Mouse (Mus musculus) brown adipose tissue, adult 24 weeks (tissue): ENCODE measurements around the gene Mon1b. TPM values are rescaled to one million over a fixed set of nuclear protein-coding genes. Genes with fewer than 3 reads are reported as not detected.
A peak's percentile ranks its signal among the peaks of the same experiment; 100 is the strongest.

Experiments used
- H3K27ac ChIP-seq: fragments of 200-500 bp; replicated peaks from 2 replicates; pipeline ENCODE4 v1.5.1; 2012; ENCODE audit warnings: low read depth, mild to moderate bottlenecking, low read length
- H3K4me1 ChIP-seq: fragments of 200-500 bp; 2 replicates; pipeline ENCODE4 v1.6.1; 2012; ENCODE audit warnings: low read length, mixed read lengths; ENCODE audit not compliant: control insufficient read depth, insufficient read depth, insufficient read length
- H3K4me3 ChIP-seq: fragments of 200-500 bp; 2 replicates; pipeline ENCODE4 v1.5.1; 2012; ENCODE audit warnings: low read depth, mild to moderate bottlenecking, low read length, moderate library complexity; ENCODE audit not compliant: insufficient read depth
- polyA plus RNA-seq: library from polyadenylated mRNA; stranded (reverse); fragments of >200 nt; gene quantifications from 2 replicates; pipeline ENCODE4 v1.2.4, GENCODE M21; 2012; ENCODE audit not compliant: missing spikeins, insufficient read depth, insufficient read length

Mon1b gene
- polyA plus RNA-seq, 1 experiment: 6.6 TPM

- H3K27ac ChIP-seq: no peak overlapping the region
- H3K4me1 ChIP-seq: no peaks in the 10 kb centered on the region
- H3K4me3 ChIP-seq: no peak overlapping the region
Observed at GRCm38 (mm10) chr8:113660128-113660527, 24.7 kb downstream of the Mon1b start.

- Histone ChIP-seq H3K27ac (no peak overlapping the region), H3K4me3 (no peak overlapping the region), H3K4me1 (no peaks in the 10 kb centered on the region)
Observed at GRCm38 (mm10) chr8:113664544-113664943, 29.2 kb downstream of the Mon1b start.

- Histone ChIP-seq H3K4me1 (no peaks in the 10 kb centered on the region), H3K4me3 (no peak overlapping the region), H3K27ac (no peak overlapping the region)
Observed at GRCm38 (mm10) chr8:113665036-113665435, 29.6 kb downstream of the Mon1b start.

DNA sequence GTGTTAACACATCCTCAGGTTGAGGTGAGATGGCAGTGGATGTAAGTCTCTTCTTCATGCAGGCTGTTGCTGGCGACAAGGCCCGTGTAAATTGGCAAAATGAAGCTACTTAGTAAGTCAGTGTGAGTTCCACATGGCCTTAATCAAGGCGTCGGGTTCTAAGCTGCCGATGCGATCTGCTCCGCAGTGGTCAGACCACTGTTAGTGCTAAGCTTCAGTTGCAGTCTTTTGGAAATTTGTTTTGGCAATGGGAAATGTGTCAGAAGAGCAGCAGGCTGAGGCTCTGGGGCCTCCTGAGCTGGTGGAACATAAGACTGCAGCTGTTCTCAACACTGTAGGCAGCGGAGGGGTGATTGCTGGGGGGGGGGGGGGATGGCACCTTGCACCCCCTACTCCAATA is 30.6 kb downstream of the Mon1b start:
- no peak overlapping the region for H3K27ac ChIP-seq
- H3K4me1 ChIP-seq: no peaks in the 10 kb centered on the region
- H3K4me3 ChIP-seq: no peak overlapping the region

- Histone ChIP-seq H3K27ac (no peak overlapping the region), H3K4me1 (no peaks in the 10 kb centered on the region), H3K4me3 (no peak overlapping the region)
Observed at GRCm38 (mm10) chr8:113666714-113667432, 31.5 kb downstream of the Mon1b start.

DNA sequence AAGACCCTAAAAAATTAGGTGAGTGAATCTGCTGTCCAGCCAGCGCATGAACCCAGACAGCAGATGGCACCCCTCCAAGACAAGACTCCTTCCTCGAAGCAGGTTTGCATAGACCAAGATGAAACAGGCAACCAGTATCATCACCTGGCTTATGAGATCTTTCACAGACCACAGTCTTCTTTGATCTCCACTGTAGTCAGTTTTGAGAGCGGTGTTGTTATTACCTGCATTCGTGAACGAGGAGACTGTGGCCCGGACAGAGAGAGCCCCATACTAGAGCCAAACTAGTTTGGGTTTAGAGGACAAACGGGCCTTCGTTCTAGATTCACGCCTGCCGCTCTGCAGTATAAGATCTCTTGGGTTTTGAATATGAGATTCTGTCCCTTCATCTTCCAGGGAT is 34.5 kb downstream of the Mon1b start:
- Histone ChIP-seq H3K4me3 (no peak overlapping the region), H3K4me1 (no peaks in the 10 kb centered on the region), H3K27ac (no peak overlapping the region)

DNA sequence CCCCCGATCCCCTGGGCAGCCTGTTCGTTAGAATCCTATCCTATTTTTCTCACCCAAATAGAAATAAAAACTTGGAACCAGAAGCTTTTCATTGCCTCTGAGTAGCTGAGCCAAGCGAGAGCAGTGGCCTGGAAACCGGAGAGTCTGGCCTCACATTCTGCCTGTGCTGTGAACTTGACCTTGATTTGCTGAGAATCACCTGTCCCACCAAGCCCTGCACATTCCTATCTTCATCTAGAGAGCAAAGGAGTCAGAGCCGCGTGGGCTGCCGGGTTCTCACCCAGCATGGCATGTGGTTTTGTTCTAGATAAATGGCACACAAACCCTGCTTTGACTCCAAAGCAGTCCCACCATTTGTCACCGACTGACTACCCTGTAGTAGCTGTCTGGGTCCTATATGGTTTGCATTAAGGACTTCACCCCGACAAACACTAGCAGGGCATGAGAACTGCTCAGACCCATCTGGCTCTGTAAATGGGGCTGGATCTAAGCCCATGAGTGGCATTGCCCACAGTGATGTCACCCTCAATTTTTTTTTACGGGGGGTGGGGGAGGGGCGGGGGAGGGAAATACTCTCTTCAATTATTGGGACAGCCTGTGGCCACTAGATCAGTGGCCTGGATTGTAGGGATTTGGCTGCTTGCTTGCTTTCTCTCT is 37.3 kb downstream of the Mon1b start:
- H3K4me1 ChIP-seq: no peaks in the 10 kb centered on the region
- no peak overlapping the region for H3K4me3 ChIP-seq
- H3K27ac ChIP-seq: no peak overlapping the region

DNA sequence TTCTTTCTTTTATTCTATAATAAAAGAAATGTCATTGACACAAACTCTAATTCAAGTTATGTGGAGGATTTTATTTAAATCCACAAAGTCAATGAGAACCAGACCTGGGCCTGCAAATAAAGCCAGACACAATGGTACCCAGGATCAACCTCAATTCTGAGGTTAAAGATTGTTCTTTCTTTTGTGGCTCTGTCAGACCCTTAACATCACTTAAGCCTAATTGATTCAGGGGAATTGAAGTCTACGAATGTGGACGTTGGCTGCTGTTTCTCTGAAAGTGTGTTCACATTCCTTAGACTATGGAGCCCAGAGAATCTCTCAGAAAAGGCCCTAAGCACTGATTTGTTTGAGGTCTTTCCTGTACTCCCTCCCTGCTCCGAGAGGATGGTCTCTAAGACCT is 37.9 kb downstream of the Mon1b start:
- Histone ChIP-seq H3K27ac (no peak overlapping the region), H3K4me1 (no peaks in the 10 kb centered on the region), H3K4me3 (no peak overlapping the region)

DNA sequence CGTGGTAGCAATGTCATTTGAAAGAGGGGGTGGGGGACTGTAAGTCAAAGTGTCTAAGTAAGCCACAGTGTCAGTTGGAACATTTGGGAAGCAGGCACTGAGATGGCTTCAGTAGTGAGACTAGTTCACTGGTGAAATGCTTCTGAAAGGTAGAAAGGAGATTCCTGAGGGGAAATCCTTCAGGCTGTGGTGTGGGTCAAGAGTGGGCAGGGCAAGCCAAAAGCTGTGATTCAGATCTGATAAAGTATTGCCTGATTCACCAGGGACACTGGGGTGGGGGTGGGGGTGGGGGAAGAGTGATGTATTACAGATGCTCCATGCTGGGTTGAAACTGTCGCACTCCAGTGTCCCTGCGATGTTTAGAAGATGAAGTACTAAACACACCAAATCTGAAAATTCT is 39.2 kb downstream of the Mon1b start:
- no peaks in the 10 kb centered on the region for H3K4me1 ChIP-seq
- no peak overlapping the region for H3K4me3 ChIP-seq
- no peak overlapping the region for H3K27ac ChIP-seq

DNA sequence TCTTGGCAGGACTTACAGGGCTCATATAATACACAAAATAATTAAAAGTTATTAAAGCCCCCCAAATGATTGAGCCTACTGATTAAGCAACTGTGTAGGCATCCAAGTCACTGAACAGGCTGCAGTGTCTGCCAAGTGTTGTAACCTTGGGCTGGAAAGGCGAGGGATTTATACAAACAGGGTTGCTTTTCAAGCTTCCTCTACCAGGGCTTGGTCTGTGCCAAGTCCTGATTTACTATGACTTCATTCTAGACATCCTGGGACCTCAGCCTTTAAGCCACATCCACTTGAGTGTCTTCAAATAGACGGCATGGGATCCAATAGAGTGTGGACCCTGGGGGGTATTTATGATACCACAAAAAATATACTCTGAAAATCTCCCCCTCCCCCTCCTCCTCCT is 39.9 kb downstream of the Mon1b start:
- Histone ChIP-seq H3K4me1 (no peaks in the 10 kb centered on the region), H3K4me3 (no peak overlapping the region)

GRCm38 (mm10) chr8:113676811-113677210 is 41.4 kb downstream of the Mon1b start:
- no peaks in the 10 kb centered on the region for H3K4me1 ChIP-seq
- no peak overlapping the region for H3K4me3 ChIP-seq
- H3K27ac ChIP-seq: no peak overlapping the region

More for the DNA sequence above, 39.9 kb downstream of the Mon1b start:
- no peak overlapping the region for H3K27ac ChIP-seq

GRCm38 (mm10) chr8:113679361-113679760 is 44.0 kb downstream of the Mon1b start:
- no peak overlapping the region for H3K4me3 ChIP-seq
- no peak overlapping the region for H3K27ac ChIP-seq
- no peaks in the 10 kb centered on the region for H3K4me1 ChIP-seq

- Histone ChIP-seq H3K4me3 (peak overlapping the region; percentile 3; the same call in 1 of the 2 replicates), H3K4me1 (peaks cover 3% of the 10 kb centered on the region; the same call in 1 of the 2 replicates), H3K27ac (no peak overlapping the region)
Observed at GRCm38 (mm10) chr8:113687889-113688542, 52.6 kb downstream of the Mon1b start.

DNA sequence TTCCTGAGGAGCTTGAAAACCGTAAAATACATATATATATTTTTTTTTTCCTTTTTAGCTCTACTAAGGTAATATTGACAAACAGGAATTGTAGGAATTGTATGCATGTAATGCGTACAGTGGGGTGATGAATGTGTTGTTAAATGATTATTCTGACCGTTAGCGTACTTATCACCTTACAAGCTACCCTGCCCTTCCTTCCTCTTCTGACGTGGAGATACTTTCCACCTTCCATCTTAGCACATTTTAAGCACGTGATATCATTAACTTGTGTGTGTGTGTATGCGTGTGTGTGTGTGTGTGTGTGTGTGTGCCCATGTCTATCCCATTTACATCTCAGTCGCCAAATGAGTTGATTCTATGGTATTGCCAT is 53.1 kb downstream of the Mon1b start:
- no peak overlapping the region for H3K4me3 ChIP-seq
- H3K4me1 ChIP-seq: peaks cover 3% of the 10 kb centered on the region; the same call in 1 of the 2 replicates
- H3K27ac ChIP-seq: no peak overlapping the region

- Histone ChIP-seq H3K27ac (no peak overlapping the region), H3K4me1 (peaks cover 3% of the 10 kb centered on the region; the same call in 1 of the 2 replicates), H3K4me3 (no peak overlapping the region)
Observed at GRCm38 (mm10) chr8:113691622-113692343, 56.4 kb downstream of the Mon1b start.
